Mouse (Mus musculus) heart, postnatal 36 days (tissue): Measurements from ENCODE around the gene Rbm20. TPM values are rescaled to one million over a fixed set of nuclear protein-coding genes. Genes with fewer than 3 reads are reported as not detected.

Experiments
- DNase-seq, 2 experiments: peaks; one replicate each; pipeline ENCODE4 v3.0.0; 2021 to 2022
- intact Hi-C: fragments of 180-260 bp; cut with DNase I; formaldehyde crosslinking; loops from one replicate; pipeline ENCODE4 v1.15.1; 2025
- total RNA-seq, 2 experiments: library from RNA; stranded (reverse); gene quantifications; 2 replicates each; pipeline ENCODE4 v1.2.3; 2021

Gene Rbm20
- total RNA-seq, 2 experiments from 2014 or later, result 216 to 224 TPM

GRCm38 (mm10) chr19:53832512-53832911 lies 155.4 kb downstream of the Rbm20 start:
- intact Hi-C loops, result loop anchor here (10.0 kb wide), 1 partner anchor 178 kb away; no protein-coding TSS in a partner anchor
- DNase-seq, result no peak

- intact Hi-C loops, result loop anchor here (10.0 kb wide), 1 partner anchor 179 kb away; no protein-coding TSS in a partner anchor
- DNase-seq, result no peak
Measured at GRCm38 (mm10) chr19:53833745-53834369, 156.8 kb downstream of the Rbm20 start.

- intact Hi-C loops, result loop anchor here (5.0 to 10.0 kb wide), 2 partner anchors 105 to 182 kb away; partner anchors contain the start of genes Bbip1 and Shoc2
- DNase-seq, result no peak
Measured at GRCm38 (mm10) chr19:53836569-53837454, 159.7 kb downstream of the Rbm20 start.

GRCm38 (mm10) chr19:53838850-53839249 lies 161.7 kb downstream of the Rbm20 start:
- peak in 1 of 2 experiments; percentile 28 for DNase-seq
- intact Hi-C loops, result loop anchor here (5.0 to 10.0 kb wide), 2 partner anchors 103 to 184 kb away; partner anchors contain the start of genes Bbip1 and Shoc2

- no peak for DNase-seq
- intact Hi-C loops, result loop anchor here (5.0 to 10.0 kb wide), 3 partner anchors 87 to 185 kb away; partner anchors contain the start of genes Bbip1 and Shoc2
Measured at GRCm38 (mm10) chr19:53839837-53840236, 162.7 kb downstream of the Rbm20 start.

GRCm38 (mm10) chr19:53841915-53842314 lies 164.8 kb downstream of the Rbm20 start:
- DNase-seq, result peak in 1 of 2 experiments; percentile 63
- intact Hi-C loops, result loop anchor here (5.0 kb wide), 1 partner anchor 85 kb away; no protein-coding TSS in a partner anchor

- no peak for DNase-seq
- intact Hi-C loops, result loop anchor here (5.0 kb wide), 1 partner anchor 83 kb away; no protein-coding TSS in a partner anchor
Measured at GRCm38 (mm10) chr19:53843972-53844371, 166.9 kb downstream of the Rbm20 start.

GRCm38 (mm10) chr19:53848272-53848995 lies 171.3 kb downstream of the Rbm20 start:
- intact Hi-C loops, result no loop called here
- DNase-seq, result no peak

GRCm38 (mm10) chr19:53850166-53850922 lies 173.2 kb downstream of the Rbm20 start:
- peak; percentile 66 to 73 for DNase-seq
- intact Hi-C loops, result loop anchor here (5.0 kb wide), 1 partner anchor 52 kb away; no protein-coding TSS in a partner anchor

GRCm38 (mm10) chr19:53851352-53851751 lies 174.2 kb downstream of the Rbm20 start:
- peak in 1 of 2 experiments; percentile 12 for DNase-seq
- intact Hi-C loops, result loop anchor here (5.0 kb wide), 1 partner anchor 51 kb away; no protein-coding TSS in a partner anchor

- DNase-seq, result no peak
- intact Hi-C loops, result loop anchor here (5.0 kb wide), 1 partner anchor 50 kb away; no protein-coding TSS in a partner anchor
Measured at GRCm38 (mm10) chr19:53851826-53852698, 175.0 kb downstream of the Rbm20 start.

- DNase-seq, result peak in 1 of 2 experiments; percentile 16
- intact Hi-C loops, result loop anchor here (5.0 kb wide), 1 partner anchor 49 kb away; no protein-coding TSS in a partner anchor
Measured at GRCm38 (mm10) chr19:53852699-53853451, 175.8 kb downstream of the Rbm20 start.

- no peak for DNase-seq
- intact Hi-C loops, result loop anchor here (5.0 kb wide), 1 partner anchor 47 kb away; no protein-coding TSS in a partner anchor
Measured at GRCm38 (mm10) chr19:53854978-53855377, 177.9 kb downstream of the Rbm20 start.

GRCm38 (mm10) chr19:53855781-53856180 lies 178.7 kb downstream of the Rbm20 start:
- intact Hi-C loops, result no loop called here
- DNase-seq, result no peak

GRCm38 (mm10) chr19:53856794-53857193 lies 179.7 kb downstream of the Rbm20 start:
- intact Hi-C loops, result no loop called here
- DNase-seq, result peak in 1 of 2 experiments; percentile 30

- no peak for DNase-seq
- intact Hi-C loops, result no loop called here
Measured at GRCm38 (mm10) chr19:53857962-53858361, 180.9 kb downstream of the Rbm20 start.

GRCm38 (mm10) chr19:53859149-53859548 lies 182.0 kb downstream of the Rbm20 start:
- intact Hi-C loops, result no loop called here

GRCm38 (mm10) chr19:53859593-53859992 lies 182.5 kb downstream of the Rbm20 start:
- no peak for DNase-seq

More at GRCm38 (mm10) chr19:53859149-53859548, 182.0 kb downstream of the Rbm20 start:
- no peak for DNase-seq

More at GRCm38 (mm10) chr19:53859593-53859992, 182.5 kb downstream of the Rbm20 start:
- intact Hi-C loops, result no loop called here
